Mouse (Mus musculus) lung, postnatal 0 days (tissue): ENCODE data around the gene Bud31. TPM values are rescaled to one million over a fixed set of nuclear protein-coding genes. Genes with fewer than 3 reads are reported as not detected.
"Not testable (repeated sequence)": the region's sequence is repeated elsewhere in the genome, so short reads cannot be mapped to it uniquely, and the experiment has no call there.

Experiments used
- ATAC-seq: fragments of 200-750 bp; cut with Nextera tagmentation; 2 replicates; pipeline ENCODE4 v1.8.0; 2017; ENCODE audit warnings: moderate library complexity
- DNase-seq: peaks from one replicate; pipeline ENCODE4 v3.0.0-alpha.2; 2016; ENCODE audit warnings: low spot score
- H3K27ac ChIP-seq: fragments of 300-500 bp; sonication (generic); 2 replicates; pipeline ENCODE4 v1.5.1; 2014; ENCODE audit warnings: antibody characterized with exemption, mild to moderate bottlenecking, low read length, mixed read lengths
- H3K27me3 ChIP-seq: fragments of 300-500 bp; sonication (generic); replicated peaks from 2 replicates; pipeline ENCODE4 v1.6.1; 2014; ENCODE audit warnings: low read length, mixed read lengths; ENCODE audit not compliant: insufficient read depth
- H3K36me3 ChIP-seq: fragments of 300-500 bp; sonication (generic); 2 replicates; pipeline ENCODE4 v1.6.1; 2014; ENCODE audit warnings: low read length, mixed read lengths; ENCODE audit not compliant: insufficient read depth
- H3K4me1 ChIP-seq: fragments of 300-500 bp; sonication (generic); 2 replicates; pipeline ENCODE4 v1.6.1; 2014; ENCODE audit warnings: antibody characterized with exemption, low read depth, low read length, mixed read lengths; ENCODE audit not compliant: insufficient read depth
- H3K4me2 ChIP-seq: fragments of 300-500 bp; sonication (generic); replicated peaks from 2 replicates; pipeline ENCODE4 v1.6.1; 2014; ENCODE audit warnings: low read depth, mild to moderate bottlenecking, low read length, moderate library complexity, mixed read lengths
- H3K4me3 ChIP-seq: fragments of 300-500 bp; sonication (generic); 2 replicates; pipeline ENCODE4 v1.5.1; 2014; ENCODE audit warnings: low read depth, low read length
- H3K9ac ChIP-seq: fragments of 300-500 bp; sonication (generic); replicated peaks from 2 replicates; pipeline ENCODE4 v1.6.1; 2014; ENCODE audit warnings: low read depth, mild to moderate bottlenecking
- H3K9me3 ChIP-seq: fragments of 300-500 bp; sonication (generic); 2 replicates; pipeline ENCODE4 v1.6.1; 2016; ENCODE audit warnings: low read length, mixed read lengths
- CTCF ChIP-seq: IDR thresholded peaks from 2 replicates; pipeline ENCODE4 v1.5.1; 2016; ENCODE audit warnings: antibody characterized with exemption, mild to moderate bottlenecking
- EP300 ChIP-seq: IDR thresholded peaks from 2 replicates; pipeline ENCODE4 v1.6.1; 2016; ENCODE audit warnings: antibody characterized with exemption, mild to moderate bottlenecking, control low read depth
- WGBS: fragments of 180-500 bp; shearing (Covaris S2); extraction: QIAGEN DNeasy Blood & Tissue Kit; methylation state at CpG from one replicate; pipeline ENCODE4 v1.1.7; 2014; 5-methylcytosine and 5-hydroxymethylcytosine counted together
- polyA plus RNA-seq: library from polyadenylated mRNA; unstranded; fragments of >200 nt; fragmentation: Nextera tagmentation; extraction: Ambion mirVana; gene quantifications from 2 replicates; pipeline ENCODE4 v1.2.1, GENCODE M21; 2015

Gene Bud31
- 152 TPM in 2 replicates for polyA plus RNA-seq

DNA sequence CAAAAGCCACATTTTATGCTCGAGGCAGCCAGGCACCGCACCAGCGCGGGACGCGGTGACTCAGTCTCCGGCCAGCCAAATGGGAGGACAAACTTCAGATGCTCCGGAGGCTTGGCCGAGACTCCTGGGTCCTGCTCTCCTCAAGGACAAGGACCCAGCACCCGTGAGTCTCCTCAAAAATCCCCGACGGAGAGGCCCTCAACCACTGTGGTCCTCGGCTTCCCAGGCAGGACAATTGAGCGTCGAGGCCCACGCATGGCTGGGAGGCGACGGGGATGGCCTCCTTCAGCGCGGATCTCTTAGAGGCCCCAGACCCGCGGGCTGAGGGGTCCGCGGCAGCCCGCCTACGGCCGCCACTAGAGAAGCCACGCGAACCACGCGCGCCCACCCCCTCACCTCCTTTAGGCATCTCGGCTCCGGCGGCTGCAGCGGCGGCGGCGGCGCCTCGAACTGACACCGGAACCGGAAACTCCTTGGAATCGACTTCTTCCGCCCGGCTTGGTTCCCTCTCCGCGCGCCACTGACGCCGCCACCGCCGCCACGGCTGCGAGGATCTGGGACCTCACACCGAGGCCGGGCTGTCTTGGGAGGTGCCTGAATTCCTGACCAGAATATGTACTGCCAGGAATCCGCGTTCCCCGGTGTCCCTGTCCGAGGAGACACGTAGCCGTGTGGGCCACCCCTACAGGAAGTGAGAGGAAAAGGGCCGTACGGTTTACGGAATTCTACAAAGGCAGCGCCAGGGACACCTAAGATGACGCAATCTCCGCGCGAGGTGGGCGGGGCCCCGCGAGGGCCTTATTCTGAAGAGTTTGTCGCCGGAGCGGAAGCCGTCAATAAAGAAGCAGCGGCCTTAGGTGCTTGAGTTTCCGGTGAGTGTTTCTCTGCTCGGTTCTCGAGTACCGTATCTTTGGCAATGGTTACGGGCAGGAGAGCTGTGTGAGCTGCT lies at the start of gene Bud31, which contains the start of gene Pdap1:
TSS of gene Bud31 (plus strand) at position 792 of the 949 bp plus-strand sequence.
TSS of gene Pdap1 (minus strand) at position 668 of the 949 bp plus-strand sequence.
- WGBS = 1% methylated on average over 81 of the region's 84 CpGs
- TF ChIP-seq EP300 = peak; percentile 88
- TF ChIP-seq CTCF = no peak

DNA sequence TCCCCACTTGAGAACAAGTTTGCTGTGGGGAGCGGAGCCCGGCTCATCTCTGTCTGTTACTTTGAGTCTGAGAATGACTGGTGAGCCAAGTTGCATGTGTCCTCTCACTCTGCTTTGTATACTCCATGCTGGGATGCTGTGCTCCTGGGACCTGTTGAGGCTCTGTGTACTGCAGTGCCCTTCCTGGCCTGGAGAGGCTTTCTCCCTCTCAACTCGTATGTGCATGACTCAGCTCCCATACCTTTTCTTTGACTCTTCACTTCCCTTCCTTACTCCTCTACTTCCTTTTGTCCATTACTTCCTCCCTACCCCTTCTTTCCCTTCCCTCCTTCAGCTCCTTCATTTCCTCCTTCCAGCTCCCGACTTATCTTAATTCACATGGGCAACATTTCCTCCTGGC lies 44.0 kb upstream of the Bud31 start:
- ATAC-seq (no peak), DNase-seq (no peak)
- no peak overlapping the region for H3K4me2 ChIP-seq
- no peaks in the 10 kb centered on the region for H3K4me1 ChIP-seq
- H3K27ac ChIP-seq = no peak overlapping the region
- H3K9me3 ChIP-seq = no peaks in the 10 kb centered on the region
- no peaks in the 10 kb centered on the region for H3K27me3 ChIP-seq
- no peak overlapping the region for H3K4me3 ChIP-seq
- peaks cover 52% of the 10 kb centered on the region for H3K36me3 ChIP-seq
- TF ChIP-seq EP300 (no peak), CTCF (no peak)
- WGBS = 69% methylated on average over 4 of the region's 4 CpGs
- H3K9ac ChIP-seq = no peak overlapping the region

More for the DNA sequence above, at the start of gene Bud31, which contains the start of gene Pdap1:
- H3K4me1 ChIP-seq = peaks cover 8% of the 10 kb centered on the region; the same call in 1 of the 2 replicates
- DNase-seq = peak; percentile 97
- peak within 1 kb of the TSS; percentile 86 for H3K4me2 ChIP-seq
- peak within 1 kb of the TSS; percentile 85 for H3K9ac ChIP-seq
- peaks cover 24% of the 10 kb centered on the region; the same call in 1 of the 2 replicates for H3K36me3 ChIP-seq
- H3K4me3 ChIP-seq = peak within 1 kb of the TSS; percentile 92
- peak within 1 kb of the TSS; percentile 94 for H3K27ac ChIP-seq
- ATAC-seq = peak; percentile 96
- H3K27me3 ChIP-seq = no peaks in the 10 kb centered on the region
- no peaks in the 10 kb centered on the region for H3K9me3 ChIP-seq

DNA sequence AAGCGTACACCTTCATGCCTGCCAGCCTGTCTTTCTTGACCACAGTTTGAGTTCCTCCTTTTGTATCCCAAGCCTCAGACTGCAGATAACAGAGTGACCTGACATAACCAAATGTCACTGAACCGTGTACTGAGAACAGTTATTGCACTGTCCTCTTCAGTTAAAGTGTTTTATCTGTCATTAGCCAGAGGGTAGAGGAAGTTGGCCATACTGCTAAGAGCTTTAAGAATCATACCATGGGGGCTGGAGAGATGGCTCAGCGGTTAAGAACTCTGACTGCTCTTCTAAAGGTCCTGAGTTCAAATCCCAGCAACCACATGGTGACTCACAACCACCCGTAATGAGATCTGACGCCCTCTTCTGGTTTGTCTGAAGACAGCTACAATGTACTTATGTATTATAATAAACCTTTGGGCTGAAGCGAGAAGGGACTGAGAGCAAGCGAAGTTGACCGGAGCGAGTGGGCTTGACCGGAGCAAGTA lies 41.8 kb upstream of the Bud31 start:
- Histone ChIP-seq H3K27me3 (no peaks in the 10 kb centered on the region), H3K9ac (no peak overlapping the region), H3K4me3 (no peak overlapping the region), H3K36me3 (peaks cover 50% of the 10 kb centered on the region), H3K9me3 (no peaks in the 10 kb centered on the region), H3K4me2 (no peak overlapping the region), H3K27ac (no peak overlapping the region), H3K4me1 (no peaks in the 10 kb centered on the region)
- DNase-seq (no peak), ATAC-seq (no peak)
- 91% methylated on average over 10 of the region's 10 CpGs for WGBS
- TF ChIP-seq EP300 (no peak), CTCF (no peak)

DNA sequence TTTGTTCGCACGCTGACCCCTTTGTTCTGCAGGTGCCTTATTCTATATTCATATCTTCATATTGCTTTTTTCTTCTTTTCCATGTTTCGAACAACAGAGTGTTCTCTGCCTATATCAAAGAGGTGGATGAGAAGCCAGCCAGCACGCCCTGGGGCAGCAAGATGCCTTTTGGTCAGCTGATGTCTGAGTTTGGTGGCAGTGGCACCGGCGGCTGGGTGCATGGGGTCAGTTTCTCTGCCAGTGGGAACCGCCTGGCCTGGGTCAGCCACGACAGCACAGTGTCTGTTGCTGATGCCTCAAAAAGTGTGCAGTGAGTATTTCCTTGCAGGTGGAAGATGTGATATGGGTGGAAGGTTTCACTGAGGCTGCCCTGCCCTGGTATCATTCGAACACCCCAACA lies 39.2 kb upstream of the Bud31 start:
- Histone ChIP-seq H3K9me3 (no peaks in the 10 kb centered on the region), H3K27ac (no peak overlapping the region), H3K4me1 (no peaks in the 10 kb centered on the region), H3K9ac (no peak overlapping the region), H3K27me3 (no peaks in the 10 kb centered on the region), H3K4me3 (no peak overlapping the region), H3K4me2 (no peak overlapping the region), H3K36me3 (peaks cover 53% of the 10 kb centered on the region)
- no peak for TF ChIP-seq CTCF
- DNase-seq (no peak), ATAC-seq (no peak)
- 97% methylated on average over 9 of the region's 9 CpGs for WGBS

DNA sequence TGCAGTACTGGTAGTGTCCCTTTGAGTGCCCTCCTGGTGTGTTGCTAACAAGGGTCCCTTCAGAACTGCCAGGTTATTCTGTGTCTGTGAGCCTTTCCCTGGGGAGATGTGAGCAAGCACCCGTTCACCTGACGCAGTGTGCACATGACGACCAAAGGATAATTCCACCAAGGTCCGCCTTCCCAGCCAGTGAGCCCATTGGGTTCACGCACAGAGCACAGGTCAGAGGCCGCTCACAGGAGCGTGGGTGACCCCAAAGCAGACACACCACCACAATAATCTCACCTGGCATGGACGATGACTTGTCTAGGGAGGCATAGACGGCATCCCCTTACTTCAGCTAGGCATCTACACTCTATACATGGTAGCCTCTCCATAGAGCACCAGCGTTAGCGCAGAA lies 38.7 kb upstream of the Bud31 start:
- H3K9ac ChIP-seq, H3K4me2 ChIP-seq, H3K9me3 ChIP-seq, H3K4me3 ChIP-seq, H3K27ac ChIP-seq, DNase-seq, H3K4me1 ChIP-seq, ATAC-seq, H3K27me3 ChIP-seq: not testable (repeated sequence)
- H3K36me3 ChIP-seq = peaks cover 48% of the 10 kb centered on the region
- WGBS = 96% methylated on average over 11 of the region's 11 CpGs

DNA sequence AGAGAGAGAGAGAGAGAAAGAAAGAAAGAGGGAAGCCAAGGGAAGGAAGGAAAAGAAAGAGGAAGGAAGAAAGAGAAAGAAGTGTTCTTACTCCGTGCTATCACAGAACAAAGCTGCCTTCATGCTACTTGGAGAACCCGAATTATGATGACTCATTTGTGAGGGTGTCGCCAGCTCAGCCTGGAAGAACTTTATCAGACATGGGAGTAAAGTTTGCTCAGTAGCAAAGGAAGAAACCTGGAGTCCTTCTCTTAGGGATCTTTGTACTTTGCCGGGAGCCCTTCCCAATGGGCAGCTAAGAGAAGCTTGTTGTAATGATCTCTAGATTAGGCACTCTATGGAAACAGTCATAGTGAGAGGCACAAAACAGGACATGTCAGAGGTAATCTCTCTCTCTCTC lies 37.5 kb upstream of the Bud31 start:
- ATAC-seq = no peak
- Histone ChIP-seq H3K9ac (no peak overlapping the region), H3K36me3 (peaks cover 54% of the 10 kb centered on the region), H3K4me3 (no peak overlapping the region), H3K9me3 (no peaks in the 10 kb centered on the region), H3K4me2 (no peak overlapping the region), H3K27ac (no peak overlapping the region), H3K27me3 (no peaks in the 10 kb centered on the region), H3K4me1 (no peaks in the 10 kb centered on the region)
- DNase-seq = no peak
- WGBS = 78% methylated on average over 4 of the region's 4 CpGs
- TF ChIP-seq EP300 (no peak), CTCF (no peak)
